Mouse (Mus musculus) left cerebral cortex, postnatal 10 days (tissue): ENCODE measurements at regions not wholly inside any gene's neighbourhood (a gene's known extent, or its start where the extent isn't known, plus 50 kb on each side); places are given as distances from the start of the nearest gene placed in this dataset.
A peak's percentile ranks its signal among the peaks of the same experiment; 100 is the strongest.
"Not testable (repeated sequence)": the region's sequence is repeated elsewhere in the genome, so short reads cannot be mapped to it uniquely, and the experiment has no call there.

Experiments
- DNase-seq, 2 experiments: peaks; one replicate each; pipeline ENCODE4 v3.0.0; 2021 to 2022; ENCODE audit warnings: low spot score in 2 of 2, mixed read lengths in 1 of 2; ENCODE audit errors: extremely low spot score in 1 of 2
- intact Hi-C: fragments of 180-260 bp; cut with DNase I; formaldehyde crosslinking; loops from one replicate; pipeline ENCODE4 v1.15.1; 2025

- DNase-seq: no peak
- intact Hi-C loops: no loop called here
Observed at GRCm38 (mm10) chr4:55251546-55251945, 98.3 kb upstream of the Rad23b start.

DNA sequence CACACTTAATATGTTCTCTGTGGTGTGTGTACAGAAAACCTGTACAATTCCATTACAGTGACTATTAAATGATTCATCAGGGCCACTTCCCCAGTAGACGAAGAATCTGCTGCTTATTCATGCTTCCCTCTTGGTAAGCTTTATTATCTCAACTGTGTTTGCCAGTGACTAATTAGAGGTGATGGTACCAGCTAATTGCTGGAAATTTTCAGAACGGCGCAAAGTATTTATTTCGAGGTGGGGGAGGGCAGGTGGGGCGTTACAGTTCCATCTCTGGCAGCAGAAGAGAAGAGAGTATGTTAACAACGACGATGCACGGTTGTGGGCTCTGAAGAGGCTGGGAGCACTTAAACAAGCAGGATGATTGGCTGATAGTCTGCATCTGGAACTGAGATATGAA lies 96.1 kb upstream of the Rad23b start:
- intact Hi-C loops: no loop called here
- DNase-seq: no peak

GRCm38 (mm10) chr4:55271965-55272630 lies 77.7 kb upstream of the Rad23b start:
- DNase-seq: no peak
- intact Hi-C loops: no loop called here

GRCm38 (mm10) chr4:55276300-55276952 lies 73.4 kb upstream of the Rad23b start:
- no peak for DNase-seq
- intact Hi-C loops: no loop called here

- DNase-seq, intact Hi-C loops: not testable (repeated sequence)
Observed at GRCm38 (mm10) chr4:55279351-55279750, 70.5 kb upstream of the Rad23b start.

GRCm38 (mm10) chr4:55280706-55281105 lies 69.1 kb upstream of the Rad23b start:
- intact Hi-C loops: no loop called here
- no peak for DNase-seq

DNA sequence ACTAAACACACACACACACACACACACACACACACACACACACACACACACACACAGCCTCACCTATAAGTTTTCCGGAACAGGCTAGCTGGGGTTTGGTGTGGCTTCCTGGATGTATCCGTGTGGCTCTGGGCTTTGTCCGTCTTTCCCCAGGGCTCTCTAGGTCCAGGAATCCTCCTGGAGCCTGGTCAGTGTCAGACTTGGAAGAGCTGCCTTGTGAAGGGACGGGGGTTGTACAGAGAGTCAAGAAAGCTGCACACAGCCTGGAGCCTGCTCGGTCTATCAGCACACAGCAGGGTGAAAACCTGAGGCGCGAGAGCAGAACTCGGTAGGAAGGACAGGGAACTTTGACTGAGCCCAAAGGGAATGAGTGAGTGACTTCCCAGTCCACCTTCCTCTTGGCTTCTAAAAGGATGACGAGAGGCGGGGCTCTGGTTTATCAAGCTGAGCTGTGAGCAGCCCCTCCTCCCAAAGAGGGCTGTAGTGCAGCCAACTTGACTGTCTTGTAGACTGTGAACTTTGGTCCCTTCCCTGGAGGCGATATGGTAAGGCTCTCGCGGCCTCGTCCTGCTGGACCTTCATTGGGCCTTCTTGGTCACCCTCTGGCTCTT lies 68.3 kb upstream of the Rad23b start:
- intact Hi-C loops: no loop called here
- DNase-seq: no peak

GRCm38 (mm10) chr4:55282474-55282873 lies 67.4 kb upstream of the Rad23b start:
- intact Hi-C loops: no loop called here
- no peak for DNase-seq

DNA sequence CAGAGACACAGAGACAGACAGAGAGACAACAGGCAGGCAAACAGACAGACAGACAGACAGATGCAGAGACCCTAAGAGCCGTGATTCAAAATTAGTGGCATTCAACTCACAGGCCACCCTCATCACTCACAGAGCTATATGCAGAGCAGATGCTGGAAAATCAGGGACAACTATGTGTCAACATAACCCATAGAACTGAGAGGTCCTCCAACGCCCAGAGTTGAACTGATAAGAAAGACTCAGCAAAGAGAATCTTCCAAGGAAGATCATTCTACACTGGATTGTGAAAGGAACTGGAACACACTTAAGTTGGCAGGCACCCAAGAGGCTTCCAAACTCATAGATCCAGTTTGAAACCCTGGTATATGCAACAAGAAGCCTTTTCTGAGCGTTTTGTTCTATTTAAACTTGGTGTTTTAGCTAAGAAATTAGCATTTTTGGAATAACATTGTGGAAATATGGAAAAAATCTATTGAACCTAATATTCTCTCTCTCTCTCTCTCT lies 65.1 kb upstream of the Rad23b start:
- no peak for DNase-seq
- intact Hi-C loops: no loop called here

GRCm38 (mm10) chr4:55285641-55286040 lies 64.2 kb upstream of the Rad23b start:
- no peak for DNase-seq
- intact Hi-C loops: no loop called here

- DNase-seq: no peak
- intact Hi-C loops: no loop called here
Observed at GRCm38 (mm10) chr4:55288456-55288855, 61.4 kb upstream of the Rad23b start.

DNA sequence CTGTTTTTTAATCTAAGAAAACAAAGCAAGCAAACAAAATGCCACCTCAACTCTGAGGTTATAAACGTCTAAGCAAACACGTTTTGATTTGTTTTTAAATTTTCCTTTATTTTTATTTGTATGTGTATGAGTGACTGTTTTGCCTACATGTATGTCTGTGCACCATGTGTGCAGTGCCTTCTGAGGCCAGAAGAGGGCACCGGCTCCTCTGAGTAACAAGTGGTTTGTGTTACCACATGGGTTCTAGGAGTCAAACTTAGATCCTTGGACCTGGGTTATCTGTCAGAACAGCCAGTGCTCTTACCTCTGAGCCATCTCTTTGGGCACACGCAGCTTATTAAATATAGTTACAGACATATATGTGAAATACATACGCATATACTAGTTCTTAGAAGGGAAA lies 57.6 kb upstream of the Rad23b start:
- intact Hi-C loops: no loop called here
- peak in 1 of 2 experiments; percentile 31 for DNase-seq

DNA sequence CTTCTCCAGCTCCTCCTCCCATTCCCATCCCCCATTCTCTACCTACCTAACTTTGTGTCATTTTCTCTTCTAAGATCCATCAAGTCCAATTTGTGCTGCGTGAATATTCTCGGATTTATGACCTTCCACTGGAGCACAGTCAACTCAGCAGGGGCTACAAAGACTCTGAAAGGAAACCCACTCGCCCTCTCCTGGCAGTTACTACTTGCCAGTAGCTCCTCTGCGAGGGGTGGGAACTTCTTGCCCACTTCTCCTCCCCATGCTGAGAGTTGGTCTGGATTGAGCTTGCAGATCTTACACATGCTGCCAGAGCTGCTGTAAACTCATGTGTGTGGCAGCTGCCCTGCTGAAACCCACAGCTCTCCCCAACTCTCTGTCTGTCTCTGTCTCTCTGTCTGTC lies 57.1 kb upstream of the Rad23b start:
- intact Hi-C loops: no loop called here
- no peak for DNase-seq

DNA sequence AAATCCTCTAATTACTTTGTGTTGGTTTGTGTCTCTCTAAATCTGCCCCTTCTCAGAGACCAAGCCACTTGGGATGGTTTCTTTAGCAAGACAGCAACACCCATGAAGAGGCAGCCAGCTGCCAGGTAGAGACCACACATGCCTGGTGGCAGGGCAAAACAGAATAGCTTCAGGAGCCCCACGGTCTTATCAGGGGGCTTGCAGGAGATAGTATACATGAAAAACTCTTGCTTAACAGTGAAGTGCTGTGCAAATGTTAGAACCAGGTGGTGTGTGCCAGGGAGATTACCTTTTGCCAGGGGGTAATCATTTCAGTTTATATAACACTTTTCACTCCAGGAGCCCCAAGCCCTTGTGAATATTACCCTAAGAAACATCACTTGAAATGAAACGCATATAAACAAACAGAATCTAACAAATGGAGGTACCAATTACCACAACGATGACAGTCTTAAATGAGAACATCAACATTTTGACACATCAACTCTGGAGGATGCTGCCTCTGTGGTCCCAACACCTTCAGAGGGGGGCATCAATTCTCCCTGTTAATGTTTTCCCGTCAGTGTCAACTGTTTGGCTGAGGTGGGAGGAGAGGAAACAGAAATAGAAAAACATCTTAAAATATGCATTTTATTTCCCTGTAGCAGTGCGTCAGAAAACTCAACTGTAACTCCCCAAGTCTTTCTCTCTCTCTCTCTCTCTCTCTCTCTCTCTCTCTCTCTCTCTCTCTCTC lies 56.3 kb upstream of the Rad23b start:
- intact Hi-C loops: no loop called here
- no peak for DNase-seq

DNA sequence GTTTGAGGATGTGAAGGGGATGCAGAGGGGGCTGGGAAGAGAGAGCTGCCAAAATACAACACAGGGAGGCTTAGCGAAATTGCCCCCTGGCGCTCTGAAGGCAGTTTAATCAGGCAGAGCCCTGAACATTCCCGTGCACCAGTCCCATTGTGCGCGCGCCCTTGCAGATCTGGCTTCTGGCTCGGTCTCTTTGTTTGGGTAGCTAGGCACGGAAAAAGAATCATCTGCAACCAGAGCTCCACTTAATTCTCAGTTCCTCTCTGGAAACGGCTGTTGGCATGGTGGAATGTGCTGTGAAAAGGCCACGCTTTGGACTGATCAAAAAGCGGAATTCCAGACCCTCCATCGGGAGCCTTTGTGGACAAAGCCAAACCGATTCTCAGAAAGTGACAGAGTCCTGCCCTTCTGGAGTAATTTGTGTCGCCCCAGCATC lies 55.6 kb upstream of the Rad23b start:
- peak; percentile 46 to 52 for DNase-seq
- intact Hi-C loops: no loop called here

GRCm38 (mm10) chr4:55297841-55298240 lies 52.0 kb upstream of the Rad23b start:
- intact Hi-C loops: no loop called here
- no peak for DNase-seq
